Mouse (Mus musculus) heart, adult 2 months (tissue): ENCODE data around the gene Zwilch.

Experiments used
- CTCF ChIP-seq: fragments of 200-600 bp; IDR thresholded peaks from 2 replicates; pipeline ENCODE4 v1.8.1; 2022; ENCODE audit warnings: antibody characterized with exemption, mild to moderate bottlenecking, moderate library complexity
- POLR2A ChIP-seq: fragments of 200-500 bp; IDR thresholded peaks from 2 replicates; pipeline ENCODE4 v1.6.1; 2011; ENCODE audit warnings: mild to moderate bottlenecking, low read depth, low read length, control low read depth; ENCODE audit not compliant: insufficient read depth

GRCm38 (mm10) chr9:64172816-64173665, at the start of gene Zwilch, which contains the start of gene Rpl4:
- TF ChIP-seq CTCF (no peak), POLR2A (peak; percentile 98)
